Mouse (Mus musculus) liver, embryonic 11.5 days (tissue): ENCODE measurements around the gene Pphln1. TPM values are rescaled to one million over a fixed set of nuclear protein-coding genes. Genes with fewer than 3 reads are reported as not detected.

ENCODE experiments used
- ATAC-seq: fragments of 200-750 bp; cut with Nextera tagmentation; replicated peaks from 2 replicates; pipeline ENCODE4 v1.8.0; 2017; ENCODE audit warnings: moderate number of reproducible peaks, mild to moderate bottlenecking, moderate TSS enrichment, moderate library complexity; ENCODE audit not compliant: low FRiP score
- DNase-seq: peaks from one replicate; pipeline ENCODE4 v3.0.0-alpha.2; 2017; ENCODE audit warnings: low spot score
- H3K27ac ChIP-seq: fragments of 300-500 bp; sonication (generic); 2 replicates; pipeline ENCODE4 v1.5.1; 2014; ENCODE audit warnings: mild to moderate bottlenecking, low read depth, low read length, control low read depth
- H3K27me3 ChIP-seq: fragments of 300-500 bp; sonication (generic); replicated peaks from 2 replicates; pipeline ENCODE4 v1.6.1; 2014; ENCODE audit warnings: low read length, mixed read lengths; ENCODE audit not compliant: control insufficient read depth, insufficient read depth
- H3K36me3 ChIP-seq: fragments of 300-500 bp; sonication (generic); 2 replicates; pipeline ENCODE4 v1.6.1; 2014; ENCODE audit warnings: mild to moderate bottlenecking, low read length, moderate library complexity, mixed read lengths; ENCODE audit not compliant: control insufficient read depth, insufficient read depth
- H3K4me1 ChIP-seq: fragments of 300-500 bp; sonication (generic); replicated peaks from 2 replicates; pipeline ENCODE4 v1.6.1; 2014; ENCODE audit warnings: low read length, mixed read lengths; ENCODE audit not compliant: control insufficient read depth, insufficient read depth
- H3K4me2 ChIP-seq: fragments of 300-500 bp; sonication (generic); 2 replicates; pipeline ENCODE4 v1.6.1; 2014; ENCODE audit warnings: mild to moderate bottlenecking, control low read depth, moderate library complexity
- H3K4me3 ChIP-seq: fragments of 300-500 bp; sonication (generic); 2 replicates; pipeline ENCODE4 v1.5.1; 2014; ENCODE audit warnings: low read depth, low read length, control low read depth
- H3K9ac ChIP-seq: fragments of 300-500 bp; sonication (generic); 2 replicates; pipeline ENCODE4 v1.6.1; 2014; ENCODE audit warnings: low read depth, low read length, control low read depth
- H3K9me3 ChIP-seq: fragments of 300-500 bp; sonication (generic); 2 replicates; pipeline ENCODE4 v1.6.1; 2016; ENCODE audit warnings: low read length, inconsistent platforms, mixed read lengths; ENCODE audit not compliant: control insufficient read depth
- WGBS: fragments of 180-500 bp; shearing (Covaris S2); extraction: QIAGEN DNeasy Blood & Tissue Kit; methylation state at CpG from one replicate; pipeline ENCODE4 v1.1.7; 2014; 5-methylcytosine and 5-hydroxymethylcytosine counted together
- polyA plus RNA-seq: library from polyadenylated mRNA; unstranded; fragments of >200 nt; fragmentation: Nextera tagmentation; extraction: Ambion mirVana; gene quantifications from 2 replicates; pipeline ENCODE4 v1.2.1, GENCODE M21; 2014

The Pphln1 gene
- polyA plus RNA-seq, 1 experiment from 2014 or later = 51.3 TPM

DNA sequence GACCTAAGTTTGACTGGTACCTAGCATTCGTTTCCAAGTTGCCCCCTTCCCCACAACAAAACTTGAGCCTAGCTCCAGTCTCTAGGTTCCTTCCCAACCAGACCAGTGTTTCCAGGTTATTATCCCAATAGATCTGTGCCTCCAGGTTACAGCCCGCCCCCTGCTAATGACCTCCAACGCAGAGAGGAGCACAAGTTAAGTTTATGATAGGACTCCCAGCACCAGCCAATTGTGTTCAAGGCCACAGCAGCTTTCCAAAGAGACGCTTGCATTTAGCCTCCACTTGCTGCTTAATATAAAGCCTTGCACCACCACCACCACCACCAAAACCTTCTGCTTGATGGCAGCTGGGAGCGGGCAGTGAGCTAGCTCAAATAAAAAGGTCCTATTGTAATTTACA, 16.8 kb upstream of the Pphln1 start:
- ATAC-seq (no peak), DNase-seq (no peak)
- no peaks in the 10 kb centered on the region for H3K4me1 ChIP-seq
- no peak overlapping the region for H3K4me3 ChIP-seq
- H3K36me3 ChIP-seq = peaks cover 4% of the 10 kb centered on the region; the same call in 1 of the 2 replicates
- H3K27me3 ChIP-seq = no peaks in the 10 kb centered on the region
- no peak overlapping the region for H3K9ac ChIP-seq
- H3K4me2 ChIP-seq = no peak overlapping the region
- H3K9me3 ChIP-seq = no peaks in the 10 kb centered on the region
- WGBS = 65% methylated on average over 5 of the region's 5 CpGs
- no peak overlapping the region for H3K27ac ChIP-seq

DNA sequence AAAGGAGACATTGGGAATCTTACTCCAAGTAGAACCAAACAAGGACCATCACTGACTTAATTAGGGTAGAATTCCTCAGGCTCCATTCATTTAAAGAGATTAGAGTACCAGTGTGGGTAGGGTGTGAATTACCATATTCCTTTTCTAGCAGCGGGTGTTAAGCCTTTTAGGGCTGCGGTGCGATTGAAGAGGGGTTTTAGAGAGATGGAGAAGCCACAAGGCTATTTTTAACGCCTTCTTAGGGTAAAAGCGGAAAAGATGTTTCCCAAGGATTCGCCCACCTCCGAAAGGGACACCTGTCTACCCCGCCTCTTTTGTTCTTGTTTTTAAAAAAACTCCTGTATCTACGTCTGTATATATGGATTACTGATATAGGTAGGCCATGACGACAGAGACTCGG, 881 bp upstream of the Pphln1 start:
- Histone ChIP-seq H3K4me3 (peak overlapping the region; percentile 97), H3K4me1 (peaks cover 28% of the 10 kb centered on the region), H3K4me2 (peak overlapping the region; percentile 78)

DNA sequence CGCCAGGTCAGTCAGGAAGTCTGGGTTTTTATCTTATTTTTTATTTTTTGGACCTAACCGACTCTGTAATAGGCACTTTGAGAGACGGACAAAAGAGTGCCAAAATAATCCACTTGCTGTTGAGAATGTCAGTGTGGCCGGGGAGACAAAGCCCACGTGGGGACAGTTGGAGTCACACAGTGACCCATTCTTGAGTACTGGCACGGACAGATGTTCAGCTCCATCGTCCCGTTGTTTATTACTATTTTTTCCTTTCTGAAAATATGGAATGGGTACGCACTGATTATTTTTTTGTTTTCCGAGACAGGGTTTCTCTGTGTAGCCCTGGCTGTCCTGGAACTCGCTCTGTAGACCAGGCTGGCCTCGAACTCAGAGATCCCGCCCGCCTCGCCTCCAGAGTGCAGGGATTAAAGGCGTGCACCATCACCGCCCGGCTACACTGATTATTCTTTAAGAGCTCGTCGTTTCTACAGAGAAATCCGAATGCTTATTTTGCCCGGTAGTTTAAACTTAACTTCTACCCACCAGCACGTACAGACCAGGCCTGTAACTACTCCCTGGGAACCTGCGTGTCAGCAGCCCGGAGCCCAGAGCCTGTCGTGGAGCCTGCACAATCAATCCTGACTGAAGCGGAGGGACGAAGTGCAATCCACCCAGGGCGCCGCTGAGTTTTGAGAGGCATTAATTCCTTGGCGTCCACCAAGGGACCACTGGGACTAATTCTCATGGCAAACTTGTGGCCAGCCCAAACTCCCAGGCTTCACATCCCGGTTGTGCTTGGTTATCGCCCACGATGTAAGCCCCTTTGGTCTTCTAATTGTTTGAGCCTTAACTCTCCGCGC, 770 bp downstream of the Pphln1 start:
- WGBS = 2% methylated on average over 36 of the region's 36 CpGs
- H3K4me2 ChIP-seq = peak overlapping the region; percentile 78
- H3K9ac ChIP-seq = peak overlapping the region; percentile 95
- H3K4me1 ChIP-seq = peaks cover 28% of the 10 kb centered on the region
- peak; percentile 40 for ATAC-seq
- H3K9me3 ChIP-seq = no peaks in the 10 kb centered on the region
- peak; percentile 44 for DNase-seq
- H3K4me3 ChIP-seq = peak overlapping the region; percentile 97
- H3K27me3 ChIP-seq = no peaks in the 10 kb centered on the region
- peak overlapping the region; percentile 79 for H3K27ac ChIP-seq
- peaks cover 8% of the 10 kb centered on the region for H3K36me3 ChIP-seq

More for the DNA sequence above, 881 bp upstream of the Pphln1 start:
- no peak overlapping the region for H3K27ac ChIP-seq
- H3K9ac ChIP-seq = peak overlapping the region; percentile 95
- peaks cover 8% of the 10 kb centered on the region for H3K36me3 ChIP-seq
- 2% methylated on average over 11 of the region's 11 CpGs for WGBS
- H3K27me3 ChIP-seq = no peaks in the 10 kb centered on the region
- H3K9me3 ChIP-seq = no peaks in the 10 kb centered on the region
- ATAC-seq (no peak), DNase-seq (no peak)

DNA sequence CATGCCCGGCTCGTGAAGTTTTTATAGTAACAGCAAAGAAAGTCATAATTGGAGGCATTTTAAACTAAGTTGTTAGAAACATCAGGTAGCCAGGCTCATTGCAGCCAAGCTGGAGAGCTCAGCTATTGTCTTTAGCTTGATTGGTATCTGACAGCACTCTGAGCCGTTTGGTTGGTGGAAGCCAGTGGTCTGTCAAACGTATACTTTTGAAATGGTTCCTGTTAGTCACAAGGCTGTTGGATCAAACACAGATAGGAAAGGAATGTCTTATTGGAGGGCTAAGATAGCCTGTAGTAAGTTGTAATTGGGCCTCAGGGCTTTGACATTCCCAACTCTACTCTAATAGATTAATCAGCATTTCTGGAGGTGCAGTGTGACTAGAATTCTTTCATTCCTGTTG, 3.3 kb downstream of the Pphln1 start:
- Histone ChIP-seq H3K36me3 (no peaks in the 10 kb centered on the region), H3K4me1 (peaks cover 28% of the 10 kb centered on the region), H3K4me3 (no peak overlapping the region), H3K9me3 (no peaks in the 10 kb centered on the region), H3K27ac (no peak overlapping the region; the same call in 1 of the 2 replicates), H3K27me3 (no peaks in the 10 kb centered on the region), H3K4me2 (peak overlapping the region; percentile 14; the same call in 1 of the 2 replicates), H3K9ac (0 out of 2 replicates have a peak overlapping the region, but pooled peaks have one; percentile 12)
- WGBS = 43% methylated on average over 4 of the region's 4 CpGs
- DNase-seq (no peak), ATAC-seq (no peak)

DNA sequence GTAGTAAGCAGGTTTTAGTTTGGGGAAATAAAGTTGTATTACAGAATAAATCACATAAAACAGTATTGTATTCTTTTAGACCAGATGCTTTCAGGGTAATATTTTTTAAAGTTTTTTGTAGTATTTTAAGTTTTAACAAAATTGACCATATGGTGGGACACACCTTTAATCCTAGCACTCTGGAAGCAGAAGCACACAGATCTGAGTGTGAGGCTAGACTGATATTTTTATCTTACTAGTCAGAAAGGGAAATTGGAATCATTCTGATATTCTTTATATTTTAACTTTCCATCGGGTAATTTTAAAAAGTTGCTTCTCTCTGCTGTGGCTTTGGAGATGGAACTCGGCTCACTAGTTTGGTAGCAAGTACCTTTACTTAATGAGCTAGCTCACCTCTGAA, 4.6 kb downstream of the Pphln1 start:
- peaks cover 21% of the 10 kb centered on the region for H3K4me1 ChIP-seq
- H3K4me3 ChIP-seq = no peak overlapping the region
- no peak overlapping the region for H3K27ac ChIP-seq
- H3K9me3 ChIP-seq = no peaks in the 10 kb centered on the region
- WGBS = 83% methylated on average over 2 of the region's 2 CpGs
- H3K36me3 ChIP-seq = no peaks in the 10 kb centered on the region
- H3K4me2 ChIP-seq = no peak overlapping the region
- no peak overlapping the region for H3K9ac ChIP-seq
- ATAC-seq (no peak), DNase-seq (no peak)
- H3K27me3 ChIP-seq = no peaks in the 10 kb centered on the region

DNA sequence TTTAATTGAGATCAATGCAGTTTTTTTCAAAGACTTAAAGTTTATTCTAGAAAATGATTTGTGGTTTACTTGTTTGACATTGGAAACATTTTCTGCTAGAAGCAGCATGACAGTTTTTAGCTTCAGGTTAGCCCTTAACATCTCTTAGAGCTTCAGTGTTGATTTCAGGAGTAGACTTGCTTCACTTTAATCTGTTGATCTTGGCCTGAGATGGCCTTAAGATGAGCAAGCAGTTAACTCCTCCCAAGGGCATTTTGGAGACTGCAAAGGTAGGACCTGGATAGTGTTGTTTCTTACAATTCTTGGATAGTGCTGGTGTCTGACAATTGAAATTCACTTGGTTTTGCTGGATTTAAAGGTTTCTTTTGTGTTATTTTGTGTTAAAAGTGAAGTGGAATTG, 6.7 kb downstream of the Pphln1 start:
- DNase-seq = no peak
- H3K27me3 ChIP-seq = no peaks in the 10 kb centered on the region
- H3K9ac ChIP-seq = no peak overlapping the region
- H3K9me3 ChIP-seq = no peaks in the 10 kb centered on the region
- H3K4me2 ChIP-seq = no peak overlapping the region
- H3K36me3 ChIP-seq = 0 out of 2 replicates have a peak, but pooled peaks cover 3% of the 10 kb centered on the region
- no peak overlapping the region for H3K27ac ChIP-seq
- ATAC-seq = no peak
- H3K4me1 ChIP-seq = peaks cover 14% of the 10 kb centered on the region
- H3K4me3 ChIP-seq = no peak overlapping the region

- no peaks in the 10 kb centered on the region for H3K9me3 ChIP-seq
- no peak for ATAC-seq
- H3K9ac ChIP-seq = no peak overlapping the region
- no peak overlapping the region for H3K27ac ChIP-seq
- H3K27me3 ChIP-seq = no peaks in the 10 kb centered on the region
- H3K4me2 ChIP-seq = no peak overlapping the region
- no peak overlapping the region for H3K4me3 ChIP-seq
- 85% methylated on average over 7 of the region's 7 CpGs for WGBS
- DNase-seq = no peak
- peaks cover 12% of the 10 kb centered on the region; the same call in 1 of the 2 replicates for H3K4me1 ChIP-seq
- H3K36me3 ChIP-seq = peaks cover 5% of the 10 kb centered on the region; the same call in 1 of the 2 replicates
Measured at GRCm38 (mm10) chr15:93405446-93405986, 7.4 kb downstream of the Pphln1 start.

DNA sequence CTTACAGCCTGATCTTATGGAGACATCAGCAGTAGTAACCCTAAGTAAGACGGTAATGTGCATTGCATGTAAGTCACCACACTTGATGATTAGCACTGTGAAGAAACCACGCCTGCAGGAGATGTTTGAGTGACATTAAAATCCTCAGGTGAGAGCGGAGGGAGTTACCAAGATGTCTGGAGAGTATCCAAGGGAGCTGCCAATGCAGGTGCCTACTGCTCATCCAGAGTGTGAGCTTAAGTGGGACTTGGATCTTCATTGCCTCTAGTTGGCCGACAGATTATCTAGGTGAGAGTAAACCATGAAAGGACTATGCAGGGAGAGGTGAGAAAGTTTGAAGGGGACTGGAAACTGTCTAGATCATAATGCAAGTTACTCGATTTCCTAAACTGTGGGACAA, 8.3 kb downstream of the Pphln1 start:
- 87% methylated on average over 5 of the region's 5 CpGs for WGBS
- H3K4me3 ChIP-seq = no peak overlapping the region

More for the DNA sequence above, 8.3 kb downstream of the Pphln1 start:
- peaks cover 9% of the 10 kb centered on the region; the same call in 1 of the 2 replicates for H3K36me3 ChIP-seq
- no peak overlapping the region for H3K9ac ChIP-seq
- no peaks in the 10 kb centered on the region for H3K9me3 ChIP-seq
- H3K27me3 ChIP-seq = no peaks in the 10 kb centered on the region
- DNase-seq (no peak), ATAC-seq (no peak)
- peaks cover 3% of the 10 kb centered on the region; the same call in 1 of the 2 replicates for H3K4me1 ChIP-seq
- H3K4me2 ChIP-seq = no peak overlapping the region
- H3K27ac ChIP-seq = no peak overlapping the region
